Mouse (Mus musculus) lung, embryonic 14.5 days (tissue): ENCODE results near the gene Ssh3. TPM values are rescaled to one million over a fixed set of nuclear protein-coding genes. Genes with fewer than 3 reads are reported as not detected.
"Not testable (repeated sequence)": the region's sequence is repeated elsewhere in the genome, so short reads cannot be mapped to it uniquely, and the experiment has no call there.

Experiments used
- ATAC-seq: fragments of 200-750 bp; cut with Nextera tagmentation; 2 replicates; pipeline ENCODE4 v1.8.0; 2017; ENCODE audit warnings: mild to moderate bottlenecking, moderate TSS enrichment, moderate library complexity; ENCODE audit not compliant: insufficient read depth
- DNase-seq: peaks from one replicate; pipeline ENCODE4 v3.0.0-alpha.2; 2015
- H3K27ac ChIP-seq: fragments of 300-500 bp; sonication (generic); 2 replicates; pipeline ENCODE4 v1.5.1; 2014; ENCODE audit warnings: low read depth, mild to moderate bottlenecking, moderate library complexity
- H3K27me3 ChIP-seq: fragments of 300-500 bp; sonication (generic); 2 replicates; pipeline ENCODE4 v1.6.1; 2014; ENCODE audit warnings: low read length, control low read depth; ENCODE audit not compliant: insufficient read depth
- H3K36me3 ChIP-seq: fragments of 300-500 bp; sonication (generic); 2 replicates; pipeline ENCODE4 v1.6.1; 2014; ENCODE audit warnings: control low read depth; ENCODE audit not compliant: insufficient read depth
- H3K4me1 ChIP-seq: fragments of 300-500 bp; sonication (generic); 2 replicates; pipeline ENCODE4 v1.6.1; 2014; ENCODE audit warnings: antibody characterized with exemption, control low read depth; ENCODE audit not compliant: insufficient read depth
- H3K4me2 ChIP-seq: fragments of 300-500 bp; sonication (generic); 2 replicates; pipeline ENCODE4 v1.6.1; 2014; ENCODE audit warnings: mild to moderate bottlenecking
- H3K4me3 ChIP-seq: fragments of 300-500 bp; sonication (generic); 2 replicates; pipeline ENCODE4 v1.5.1; 2014; ENCODE audit warnings: low read depth, low read length
- H3K9ac ChIP-seq: fragments of 300-500 bp; sonication (generic); 2 replicates; pipeline ENCODE4 v1.6.1; 2014
- H3K9me3 ChIP-seq: fragments of 300-500 bp; sonication (generic); 2 replicates; pipeline ENCODE4 v1.6.1; 2016; ENCODE audit warnings: low read depth, low read length, control low read depth
- CTCF ChIP-seq: IDR thresholded peaks from 2 replicates; pipeline ENCODE4 v1.5.1; 2016; ENCODE audit warnings: antibody characterized with exemption, low read depth
- WGBS: fragments of 180-500 bp; shearing (Covaris S2); extraction: QIAGEN DNeasy Blood & Tissue Kit; methylation state at CpG from one replicate; pipeline ENCODE4 v1.1.7; 2014; 5-methylcytosine and 5-hydroxymethylcytosine counted together
- polyA plus RNA-seq: library from polyadenylated mRNA; unstranded; fragments of >200 nt; fragmentation: Nextera tagmentation; extraction: Ambion mirVana; gene quantifications from 2 replicates; pipeline ENCODE4 v1.2.1, GENCODE M21; 2014

Ssh3 gene
- polyA plus RNA-seq, 1 experiment from 2014 or later: 10.6 TPM

DNA sequence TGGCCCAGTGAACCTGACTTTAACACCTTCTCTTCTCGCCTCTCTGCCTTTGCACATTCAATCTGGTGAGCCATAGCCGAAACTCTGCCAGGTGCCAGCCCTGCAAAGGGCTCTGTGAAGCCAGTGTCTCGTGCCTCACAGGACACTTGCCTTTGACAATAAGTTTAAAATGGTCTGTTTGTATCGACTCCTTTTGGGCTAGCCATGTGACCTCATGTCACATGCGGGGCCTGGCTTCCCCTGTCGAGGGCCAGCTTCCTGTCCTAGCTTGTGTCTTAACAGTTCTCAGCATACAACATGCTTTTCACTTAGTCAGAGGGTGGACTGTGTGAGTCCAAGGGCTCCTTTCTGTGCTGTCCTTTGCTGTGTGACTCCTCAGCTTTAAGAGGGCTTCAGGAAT is 6.2 kb downstream of the Ssh3 start:
- DNase-seq: no peak
- Histone ChIP-seq H3K27ac (no peak overlapping the region), H3K27me3 (no peaks in the 10 kb centered on the region), H3K4me3 (no peak overlapping the region), H3K36me3 (no peaks in the 10 kb centered on the region), H3K9ac (no peak overlapping the region), H3K9me3 (no peaks in the 10 kb centered on the region), H3K4me1 (no peaks in the 10 kb centered on the region), H3K4me2 (no peak overlapping the region)
- TF ChIP-seq CTCF: no peak
- WGBS: 57% methylated on average over 6 of the region's 6 CpGs
- ATAC-seq: no peak

DNA sequence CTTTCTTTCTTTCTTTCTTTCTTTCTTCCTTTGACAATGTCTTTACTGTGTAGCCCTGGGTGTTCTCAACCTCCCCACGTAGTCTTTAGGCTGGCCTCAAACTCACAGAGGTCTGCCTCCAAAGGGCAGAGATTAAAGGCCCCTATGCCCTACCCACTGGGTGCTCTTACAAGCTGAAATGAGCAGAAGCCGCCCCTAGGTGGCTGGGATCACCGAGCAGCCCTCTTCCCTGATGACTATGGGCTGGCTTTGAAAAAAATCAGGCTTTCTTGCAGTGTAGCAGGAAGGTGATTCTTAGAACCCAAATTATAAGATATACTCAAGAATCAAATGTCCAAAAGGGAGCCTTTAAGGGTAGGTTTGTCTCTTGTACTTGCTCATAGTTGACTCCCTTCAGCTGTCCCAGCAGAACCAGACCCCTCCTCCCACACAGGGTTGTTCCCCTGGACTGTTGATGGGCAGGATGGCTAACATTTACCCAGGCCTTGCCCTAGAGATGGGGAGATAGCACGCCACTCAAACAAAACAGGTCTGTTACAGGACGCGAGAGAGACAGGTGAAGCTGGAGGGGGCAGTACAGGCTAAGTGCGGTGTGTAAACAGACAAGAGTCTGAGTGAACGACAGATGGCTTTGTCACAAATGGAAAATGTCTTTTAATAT is 7.8 kb downstream of the Ssh3 start:
- TF ChIP-seq CTCF: 0 out of 2 replicates have a peak, but pooled peaks have one; percentile 25
- no peak overlapping the region for H3K9ac ChIP-seq
- no peak overlapping the region for H3K4me3 ChIP-seq
- H3K4me2 ChIP-seq: no peak overlapping the region
- no peaks in the 10 kb centered on the region for H3K36me3 ChIP-seq
- H3K27ac ChIP-seq: no peak overlapping the region
- no peaks in the 10 kb centered on the region for H3K4me1 ChIP-seq
- no peaks in the 10 kb centered on the region for H3K27me3 ChIP-seq
- ATAC-seq (no peak), DNase-seq (peak; percentile 48)
- H3K9me3 ChIP-seq: no peaks in the 10 kb centered on the region
- 50% methylated on average over 8 of the region's 8 CpGs for WGBS

DNA sequence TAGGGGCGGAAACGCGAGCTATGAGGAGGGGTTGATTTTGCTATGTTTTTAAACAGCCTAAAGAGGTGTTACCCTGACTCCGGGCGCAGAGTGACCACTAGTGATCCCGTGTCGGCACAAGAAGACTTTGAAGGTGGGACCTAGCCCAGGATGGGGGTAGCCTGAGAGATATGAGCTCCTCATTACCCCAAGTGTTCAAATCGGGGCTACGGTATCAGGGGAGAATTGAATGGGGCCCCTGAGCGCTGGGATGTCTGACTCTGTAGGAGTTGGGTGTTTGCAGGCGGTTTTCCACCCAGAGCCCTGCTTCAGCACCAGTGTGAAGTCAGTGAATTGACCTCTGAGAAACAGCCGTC is 11.1 kb downstream of the Ssh3 start:
- Histone ChIP-seq H3K4me2 (peak overlapping the region; percentile 93), H3K4me1 (no peaks in the 10 kb centered on the region), H3K27me3 (no peaks in the 10 kb centered on the region), H3K9me3 (no peaks in the 10 kb centered on the region), H3K36me3 (no peaks in the 10 kb centered on the region), H3K27ac (0 out of 2 replicates have a peak overlapping the region, but pooled peaks have one; percentile 9), H3K9ac (peak overlapping the region; percentile 56), H3K4me3 (peak overlapping the region; percentile 62)
- no peak for TF ChIP-seq CTCF
- DNase-seq (no peak), ATAC-seq (no peak)
- WGBS: 14% methylated on average over 12 of the region's 12 CpGs

DNA sequence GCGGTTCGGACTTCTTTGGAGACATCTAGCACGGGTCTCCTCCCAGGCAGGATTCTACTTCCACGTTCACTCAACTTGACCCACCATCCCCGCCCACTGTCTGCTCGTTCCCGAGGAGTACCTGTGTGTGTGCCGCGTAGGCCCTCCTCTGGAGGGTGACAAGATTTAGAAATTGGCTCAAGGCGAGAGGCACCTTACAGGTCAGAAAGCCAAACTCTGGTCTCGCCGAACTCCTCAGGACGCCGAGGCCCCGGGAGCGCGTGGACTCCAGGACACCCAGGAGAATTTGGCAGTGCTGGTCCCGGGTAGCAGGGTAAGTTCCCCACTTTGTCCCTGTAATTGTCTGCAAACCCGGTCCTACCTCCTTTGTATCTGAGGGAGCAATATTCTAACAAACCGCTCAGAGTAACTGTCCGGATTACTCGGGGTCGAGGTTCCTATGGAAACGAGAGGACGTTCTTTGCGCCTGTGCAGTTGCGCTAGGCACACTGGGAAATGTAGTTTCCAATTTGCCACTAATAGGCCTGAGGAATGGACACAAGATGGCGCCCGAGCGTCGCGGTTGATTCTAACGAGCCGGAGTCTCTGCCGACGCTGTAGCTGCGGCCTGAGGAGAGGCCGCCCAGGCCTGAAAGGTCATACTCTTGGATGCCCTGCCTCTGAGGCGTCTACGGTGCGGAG is 11.6 kb downstream of the Ssh3 start:
- H3K4me2 ChIP-seq: peak overlapping the region; percentile 93
- H3K36me3 ChIP-seq: no peaks in the 10 kb centered on the region
- H3K9me3 ChIP-seq: no peaks in the 10 kb centered on the region
- ATAC-seq (peak; percentile 90), DNase-seq (peak; percentile 100)
- peak overlapping the region; percentile 56 for H3K9ac ChIP-seq
- peak overlapping the region; percentile 62 for H3K4me3 ChIP-seq
- under 1% methylated on average over 41 of the region's 41 CpGs for WGBS
- no peaks in the 10 kb centered on the region for H3K27me3 ChIP-seq
- no peak overlapping the region for H3K27ac ChIP-seq
- H3K4me1 ChIP-seq: no peaks in the 10 kb centered on the region
- TF ChIP-seq CTCF: peak; percentile 90

- Histone ChIP-seq H3K4me2 (no peak overlapping the region), H3K27ac (no peak overlapping the region), H3K36me3 (no peaks in the 10 kb centered on the region), H3K4me3 (no peak overlapping the region), H3K4me1 (no peaks in the 10 kb centered on the region), H3K9ac (no peak overlapping the region), H3K9me3 (no peaks in the 10 kb centered on the region), H3K27me3 (no peaks in the 10 kb centered on the region)
- peak; percentile 54 for TF ChIP-seq CTCF
- DNase-seq: peak; percentile 16
- WGBS: 74% methylated on average over 11 of the region's 11 CpGs
- ATAC-seq: no peak
Observed at GRCm38 (mm10) chr19:4255583-4256162, 13.3 kb downstream of the Ssh3 start.

- TF ChIP-seq CTCF: no peak
- Histone ChIP-seq H3K9me3 (no peaks in the 10 kb centered on the region), H3K27ac (no peak overlapping the region), H3K36me3 (no peaks in the 10 kb centered on the region), H3K9ac (no peak overlapping the region), H3K27me3 (no peaks in the 10 kb centered on the region), H3K4me3 (no peak overlapping the region), H3K4me1 (no peaks in the 10 kb centered on the region), H3K4me2 (no peak overlapping the region)
- DNase-seq (no peak), ATAC-seq (no peak)
- 90% methylated on average over 7 of the region's 7 CpGs for WGBS
Observed at GRCm38 (mm10) chr19:4254230-4254629, 14.8 kb downstream of the Ssh3 start.

DNA sequence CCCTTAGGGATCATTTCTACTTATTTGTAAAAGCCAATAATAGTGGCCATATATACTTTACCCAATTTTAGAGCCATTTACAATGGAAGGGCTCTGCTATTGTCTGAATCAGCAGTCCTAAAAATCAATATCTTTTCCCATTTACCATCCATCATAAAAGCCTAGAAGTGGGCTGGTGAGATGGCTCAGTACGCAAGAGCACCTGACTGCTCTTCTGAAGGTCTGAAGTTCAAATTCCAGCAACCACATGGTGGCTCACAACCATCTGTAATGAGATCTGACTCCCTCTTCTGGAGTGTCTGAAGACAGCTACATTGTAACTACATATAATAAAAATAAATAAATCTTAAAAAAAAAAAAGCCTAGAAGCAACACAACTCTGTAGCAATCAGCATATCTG is 20.3 kb downstream of the Ssh3 start:
- ATAC-seq, H3K27me3 ChIP-seq, H3K4me2 ChIP-seq, H3K9ac ChIP-seq, DNase-seq, H3K4me3 ChIP-seq, H3K36me3 ChIP-seq, H3K4me1 ChIP-seq, H3K9me3 ChIP-seq, H3K27ac ChIP-seq: not testable (repeated sequence)
- WGBS: 40% methylated on average over 1 of the region's 1 CpGs
